Mouse (Mus musculus) left cerebral cortex, adult 2 months (tissue): ENCODE results near the gene Gm47996. TPM values are rescaled to one million over a fixed set of nuclear protein-coding genes. Genes with fewer than 3 reads are reported as not detected.

Source experiments
- DNase-seq, 2 experiments: peaks; one replicate each; pipeline ENCODE4 v3.0.0; 2021 to 2022; ENCODE audit warnings: low spot score in 2 of 2, mixed read lengths in 1 of 2; ENCODE audit errors: extremely low spot score in 1 of 2
- H3K27ac ChIP-seq: fragments of 200-600 bp; 2 replicates; pipeline ENCODE4 v1.8.1; 2022
- H3K4me3 ChIP-seq: fragments of 200-600 bp; 2 replicates; pipeline ENCODE4 v1.8.1; 2022
- CTCF ChIP-seq: fragments of 200-600 bp; IDR thresholded peaks from 2 replicates; pipeline ENCODE4 v1.8.1; 2022; ENCODE audit warnings: antibody characterized with exemption, mild to moderate bottlenecking, moderate library complexity
- intact Hi-C: fragments of 180-260 bp; cut with DNase I; formaldehyde crosslinking; loops from one replicate; pipeline ENCODE4 v1.15.1; 2025
- total RNA-seq, 2 experiments: library from RNA; stranded (reverse); gene quantifications; 2 replicates each; pipeline ENCODE4 v1.2.3; 2021

Gene Gm47996
- total RNA-seq, 2 experiments from 2014 or later, result not detected

DNA sequence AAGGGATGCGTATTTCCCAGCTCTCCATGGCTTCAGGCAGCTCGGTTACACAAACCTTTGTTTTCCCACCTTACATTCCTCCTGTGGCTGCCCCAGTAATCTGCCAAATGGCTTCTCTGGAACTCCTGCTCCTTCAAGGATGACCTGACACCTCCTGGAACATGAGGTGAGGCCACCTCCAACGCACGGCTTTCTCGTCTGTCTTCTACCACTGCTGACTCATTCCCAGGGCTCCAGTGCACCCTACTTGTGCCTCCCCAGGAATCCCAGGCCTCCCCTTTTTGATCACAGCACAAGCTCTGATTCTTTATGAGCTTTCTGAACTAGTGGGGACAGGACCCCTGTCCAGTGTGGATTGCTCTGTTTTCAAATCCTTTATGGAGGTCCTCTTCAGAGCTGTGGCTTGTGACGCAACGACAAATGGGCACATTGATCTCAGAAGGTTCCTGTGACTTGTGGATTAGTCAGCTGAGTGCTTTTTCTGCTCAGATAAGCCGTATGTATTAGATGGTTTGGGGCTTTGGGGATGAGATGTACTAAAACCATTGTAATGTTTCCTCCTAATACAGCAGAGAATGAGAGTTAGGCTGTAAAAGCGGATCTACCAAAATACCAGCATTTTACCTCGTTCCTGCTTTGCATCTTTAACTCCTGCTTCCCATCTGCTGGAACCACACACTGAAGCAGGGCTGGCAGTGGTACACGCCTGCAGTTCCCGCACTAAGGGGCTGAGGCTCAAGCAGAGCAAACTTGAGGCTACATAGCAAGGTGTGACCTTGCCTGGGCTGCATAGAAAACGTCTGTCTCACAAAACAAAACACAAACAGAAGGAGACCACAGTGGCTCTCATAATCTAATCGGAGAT is 48.4 kb downstream of the Gm47996 start:
- Histone ChIP-seq H3K27ac (no peak overlapping the region), H3K4me3 (no peak overlapping the region)
- no peak for DNase-seq
- TF ChIP-seq CTCF, result no peak
- intact Hi-C loops, result no loop called here

GRCm38 (mm10) chr1:151259061-151259460 is 49.1 kb downstream of the Gm47996 start:
- DNase-seq, result no peak
- Histone ChIP-seq H3K4me3 (no peak overlapping the region), H3K27ac (no peak overlapping the region)
- no peak for TF ChIP-seq CTCF
- intact Hi-C loops, result no loop called here

Other genes with a start within 250 kb of the Gm47996 start
- 1 to 10 TPM; 1.6 to 3.5 TPM for gene Hmcn1, start 216.7 kb upstream of the Gm47996 start, total RNA-seq
- not detected for gene Gm47985, start 27.6 kb upstream of the Gm47996 start, total RNA-seq
- gene Gm8947, start 17.8 kb upstream of the Gm47996 start, total RNA-seq, result not detected
- not detected for gene Gm47995, start 11.7 kb upstream of the Gm47996 start, total RNA-seq
- gene 3110040M04Rik, start 6.0 kb upstream of the Gm47996 start, total RNA-seq, result not detected
- gene Ivns1abp, start 134.3 kb downstream of the Gm47996 start, total RNA-seq, result 100 to 1,000 TPM; 126 to 131 TPM
- gene Swt1, start 218.3 kb downstream of the Gm47996 start, total RNA-seq, result 10 to 100 TPM; 13.4 to 16.2 TPM
- 10 to 100 TPM; 26.7 to 28.7 TPM for gene Trmt1l, start 218.4 kb downstream of the Gm47996 start, total RNA-seq